Mouse (Mus musculus) mouse embryonic stem cell (cell line): ENCODE measurements around the gene Farsb.

ENCODE experiments used
- in situ Hi-C, 2 experiments: fragments of 300-500 bp; cut with MboI; formaldehyde crosslinking; loops; 1 replicate in 1 of 2; 3 replicates in 1 of 2; pipeline ENCODE4 v1.14.3; 2019 to 2020; ENCODE audit warnings: low sequenced_read_pairs in 2 of 2, low pct_unique_long_range_greater_than_20kb in 1 of 2, mixed read lengths in 1 of 2; ENCODE audit not compliant: unreplicated experiment in 1 of 2

Gene Farsb

DNA sequence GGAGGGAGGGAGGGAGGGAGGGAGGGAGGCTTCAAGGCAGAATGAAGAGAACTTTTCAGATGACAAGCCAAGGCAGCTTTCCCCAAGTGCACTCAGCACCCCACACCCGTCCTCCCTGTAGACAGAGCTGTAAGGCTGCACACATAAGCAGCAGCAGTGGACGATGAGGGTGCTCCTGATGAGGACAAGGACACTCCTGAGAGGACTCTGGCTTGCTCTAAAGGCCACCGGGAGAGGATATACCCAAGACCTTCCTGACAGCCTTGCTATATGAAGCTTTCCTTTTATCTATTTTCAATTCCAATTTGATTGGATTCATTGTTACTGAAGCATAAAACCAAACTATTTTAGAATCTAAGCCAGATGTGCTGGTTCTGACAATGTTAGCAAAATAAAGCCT is 61.9 kb downstream of the Farsb start:
- in situ Hi-C loops = no loop called here

DNA sequence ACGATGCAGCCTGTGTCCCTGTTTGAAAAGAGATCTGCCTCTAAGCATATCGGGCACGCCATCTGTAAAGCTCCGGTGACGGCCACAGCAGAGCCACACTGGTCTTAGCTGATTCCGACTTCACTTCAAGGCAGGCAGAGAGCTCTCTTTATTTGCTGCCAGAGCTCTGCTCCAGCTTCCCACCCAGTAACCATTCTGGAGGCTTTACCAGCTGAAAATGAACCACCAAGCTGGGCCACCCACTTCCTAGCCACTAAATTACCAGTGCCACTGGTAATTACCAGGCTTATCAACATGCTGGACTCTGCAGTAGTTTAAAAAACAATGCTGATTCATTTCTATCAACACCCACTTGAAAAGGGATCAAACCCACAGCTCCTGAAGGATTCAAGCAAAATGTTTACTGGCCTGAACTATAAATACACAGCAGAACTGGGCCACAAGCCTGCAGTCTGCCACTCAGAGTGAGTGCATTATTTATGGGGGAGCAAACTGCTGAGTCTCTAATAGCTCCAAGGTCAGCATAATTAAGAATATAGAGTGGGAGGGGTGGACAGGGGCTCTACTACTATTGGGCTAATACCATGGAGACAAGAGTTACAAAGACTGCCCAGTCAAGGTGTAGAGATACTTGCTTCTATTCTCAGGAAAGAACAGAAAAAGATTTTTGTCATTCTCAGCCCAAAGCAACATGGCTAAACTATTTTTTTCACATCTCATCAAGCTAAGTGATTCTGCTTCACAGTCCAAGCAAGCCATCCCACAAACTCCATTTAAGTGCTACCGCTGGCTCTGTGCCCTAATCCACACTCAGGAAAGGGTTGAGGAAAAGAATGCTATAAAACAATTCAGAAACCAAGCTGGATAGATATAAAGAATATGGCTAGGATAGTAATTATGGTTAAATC is 62.6 kb downstream of the Farsb start:
- in situ Hi-C loops = no loop called here

DNA sequence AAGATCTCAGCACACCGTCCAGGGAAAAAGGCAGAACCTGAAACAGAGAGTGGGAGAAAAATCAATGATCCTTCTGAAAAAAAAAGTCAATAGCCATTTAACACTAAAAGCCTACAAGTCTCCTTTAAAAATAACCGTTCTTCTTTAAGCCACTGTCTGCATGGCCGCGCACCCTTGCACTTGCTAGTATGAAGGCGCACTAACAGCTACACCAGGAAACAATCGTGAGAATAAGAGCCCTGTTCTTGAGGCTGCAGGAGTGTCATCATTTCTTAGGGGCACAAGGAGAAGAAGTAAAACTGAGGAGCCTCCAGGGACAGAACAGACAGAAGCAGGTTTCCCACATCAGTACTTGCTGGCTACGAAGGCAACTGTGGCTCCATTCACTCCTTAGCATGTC is 63.4 kb downstream of the Farsb start:
- in situ Hi-C loops = no loop called here

DNA sequence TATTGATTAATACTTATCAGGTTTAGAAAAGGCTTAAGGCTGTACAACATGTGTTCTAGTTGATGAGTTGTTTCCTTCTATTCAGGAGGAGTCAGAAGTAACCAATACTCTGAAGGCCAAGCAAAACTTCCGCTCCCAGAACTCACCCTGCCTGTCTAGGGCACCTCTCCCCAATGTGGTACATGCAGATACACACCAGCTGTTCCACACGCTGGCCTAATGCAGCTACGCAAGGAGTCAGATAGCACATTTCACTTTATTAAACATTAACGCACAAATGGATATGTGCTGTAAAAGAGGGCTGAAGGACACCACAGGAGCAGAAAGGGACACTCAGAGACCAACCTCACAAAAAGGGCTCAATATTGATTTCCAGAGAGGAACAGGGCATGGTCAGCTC is 63.8 kb downstream of the Farsb start:
- in situ Hi-C loops = loop anchor here in 1 of 2 experiments (25.0 kb wide), 1 partner anchor 438 kb away; no protein-coding TSS in a partner anchor

DNA sequence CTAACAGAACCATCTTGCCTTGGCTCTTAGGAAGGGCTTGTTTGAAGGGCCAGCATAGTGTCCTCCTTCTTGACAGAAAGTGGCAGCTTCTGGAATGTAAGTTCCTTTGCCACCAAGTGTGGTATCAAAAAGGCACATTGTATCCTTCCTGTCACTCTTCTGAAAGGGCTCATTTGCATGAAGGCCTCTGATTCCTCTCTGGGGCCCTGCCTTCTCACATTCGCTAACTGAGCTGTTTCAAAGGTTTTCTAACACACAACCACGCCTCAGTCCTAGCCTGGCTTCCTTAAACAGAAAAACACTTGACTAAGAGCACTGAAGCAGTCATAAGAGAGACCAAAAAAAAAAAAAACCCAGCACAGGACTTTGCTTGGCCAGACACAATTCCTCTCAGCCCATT is 66.1 kb downstream of the Farsb start:
- in situ Hi-C loops = loop anchor here in 1 of 2 experiments (25.0 kb wide), 1 partner anchor 435 kb away; no protein-coding TSS in a partner anchor

DNA sequence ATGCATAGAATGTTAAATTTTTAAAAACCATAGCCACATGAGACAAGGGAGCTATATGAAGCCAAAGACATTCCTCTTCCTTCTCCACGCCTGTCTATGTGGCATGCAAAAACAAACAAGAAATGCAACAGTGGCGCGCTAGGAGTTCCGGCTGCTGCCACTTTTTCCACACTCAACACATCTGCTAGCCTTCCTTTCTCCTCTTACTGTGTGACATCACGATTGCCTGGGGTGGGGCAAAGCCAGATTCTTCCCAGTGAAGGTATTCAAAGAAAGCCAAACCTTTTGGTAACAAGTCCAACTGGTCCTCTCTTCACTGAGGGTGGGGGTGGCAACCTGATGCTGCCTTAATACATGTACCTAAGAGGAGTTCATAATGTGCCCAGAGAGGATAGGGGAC is 66.9 kb downstream of the Farsb start:
- in situ Hi-C loops = loop anchor here in 1 of 2 experiments (25.0 kb wide), 1 partner anchor 434 kb away; no protein-coding TSS in a partner anchor

DNA sequence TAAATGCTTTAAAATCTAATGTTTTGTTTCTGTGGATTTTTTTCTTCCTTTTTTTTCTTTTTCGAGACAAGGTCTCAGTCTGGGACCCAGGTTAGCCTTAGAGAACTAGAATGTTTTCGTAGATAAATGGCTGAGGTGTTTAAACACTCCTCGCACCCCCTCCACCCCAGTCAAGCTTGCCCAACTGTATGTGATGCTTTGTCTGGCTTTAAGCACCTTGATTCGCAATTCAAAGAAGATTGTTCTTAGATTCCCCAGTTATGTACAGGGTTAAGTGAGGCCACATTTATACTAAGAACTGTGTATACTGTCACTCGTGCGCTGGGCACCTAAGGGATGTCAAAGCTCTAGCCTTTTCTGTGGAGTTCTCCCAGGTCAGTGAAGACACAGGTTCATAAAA is 68.4 kb downstream of the Farsb start:
- in situ Hi-C loops = loop anchor here in 1 of 2 experiments (25.0 kb wide), 1 partner anchor 433 kb away; no protein-coding TSS in a partner anchor

DNA sequence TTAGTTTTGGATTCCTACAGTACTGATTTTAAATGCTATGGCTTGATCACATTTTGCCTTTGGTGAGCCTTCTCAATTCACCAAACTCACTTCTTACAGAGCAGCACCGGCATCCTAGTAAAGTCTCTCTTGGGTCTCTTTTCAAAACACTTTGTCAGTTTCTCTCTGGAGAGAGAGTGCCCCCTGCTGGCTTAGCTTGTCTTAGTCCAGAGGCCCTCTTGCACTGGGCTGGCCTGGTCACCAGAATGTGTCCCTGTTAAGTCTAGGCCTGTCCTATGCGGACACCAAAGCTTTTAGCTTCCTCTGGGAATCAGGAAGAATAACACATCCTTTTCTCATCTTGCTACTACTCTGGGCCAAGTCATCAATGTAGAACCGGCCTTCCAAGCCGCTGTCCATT is 69.1 kb downstream of the Farsb start:
- in situ Hi-C loops = loop anchor here in 1 of 2 experiments (25.0 kb wide), 1 partner anchor 432 kb away; no protein-coding TSS in a partner anchor

DNA sequence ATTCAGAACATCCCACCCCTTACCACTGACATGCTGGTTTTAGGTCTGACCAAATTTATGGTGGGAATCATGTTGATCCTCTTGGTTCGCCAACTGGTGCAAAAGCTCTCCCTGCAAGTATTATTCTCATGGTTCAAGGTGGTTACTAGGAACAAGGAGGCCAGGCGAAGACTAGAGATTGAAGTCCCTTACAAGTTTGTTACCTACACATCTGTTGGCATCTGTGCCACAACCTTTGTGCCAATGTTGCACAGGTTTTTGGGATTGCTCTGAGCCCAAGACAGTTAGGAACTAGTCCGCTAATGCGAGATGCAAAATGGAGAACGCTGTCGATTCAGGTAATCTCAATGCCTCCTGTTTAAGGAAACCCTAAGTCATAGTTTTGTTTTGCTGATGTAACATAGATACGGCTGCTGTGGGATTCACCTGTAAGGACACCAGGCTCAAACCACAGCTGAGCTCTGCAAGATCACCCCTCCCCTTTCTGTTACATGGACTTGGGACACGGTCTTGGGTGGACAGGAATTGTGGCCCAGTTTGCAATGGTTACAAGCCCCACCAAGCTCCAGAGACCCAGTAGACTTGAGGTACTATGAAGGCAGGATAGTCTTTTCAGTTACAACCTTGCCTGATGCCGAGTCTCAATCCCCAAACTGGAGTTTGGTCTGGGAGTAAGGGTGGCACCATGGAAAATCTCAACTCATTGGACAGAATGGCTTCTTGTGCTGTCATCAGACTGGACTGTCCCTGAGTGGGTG is 71.4 kb downstream of the Farsb start:
- in situ Hi-C loops = loop anchor here in 1 of 2 experiments (25.0 kb wide), 1 partner anchor 430 kb away; no protein-coding TSS in a partner anchor

DNA sequence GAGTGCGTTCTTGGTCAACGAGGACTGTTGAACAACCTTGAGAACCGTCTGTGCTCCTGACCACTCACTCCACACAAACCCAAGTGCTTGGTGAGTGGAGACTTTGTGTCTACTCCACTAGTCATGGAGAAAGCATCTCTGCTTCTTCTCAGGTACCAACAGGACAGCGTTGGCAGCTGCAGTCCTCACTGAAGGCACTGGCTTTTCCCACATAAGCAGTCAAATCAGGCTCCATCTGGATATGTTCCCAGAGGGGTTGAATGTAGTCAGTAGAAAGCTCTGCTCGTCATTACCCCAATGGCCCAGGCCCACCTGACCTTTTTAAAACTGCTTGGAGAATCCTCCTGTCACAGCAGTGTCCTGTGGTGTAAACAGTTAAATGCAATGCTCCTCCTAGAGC is 74.3 kb downstream of the Farsb start:
- in situ Hi-C loops = loop anchor here in 1 of 2 experiments (25.0 kb wide), 1 partner anchor 427 kb away; no protein-coding TSS in a partner anchor

DNA sequence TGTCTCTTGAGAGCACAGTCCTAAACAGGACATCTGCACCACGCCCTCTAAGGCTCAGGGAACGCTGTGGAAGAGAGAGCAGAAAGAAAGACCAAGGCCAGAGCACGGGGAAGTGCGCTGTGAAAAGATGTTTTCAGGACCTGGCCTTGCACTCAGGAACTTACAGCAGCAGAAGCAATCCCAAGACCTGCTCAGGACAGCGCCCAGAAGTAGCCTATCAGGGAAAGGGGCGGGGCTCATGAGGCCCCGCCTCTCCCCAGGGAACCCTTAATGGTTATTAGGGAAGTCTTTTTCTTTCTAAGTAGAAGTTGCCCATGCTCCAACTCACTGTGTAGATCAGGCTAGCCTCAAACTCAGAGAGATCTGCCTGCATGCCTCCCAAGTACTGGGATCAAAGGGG is 76.0 kb downstream of the Farsb start:
- in situ Hi-C loops = loop anchor here in 1 of 2 experiments (25.0 kb wide), 1 partner anchor 425 kb away; no protein-coding TSS in a partner anchor

DNA sequence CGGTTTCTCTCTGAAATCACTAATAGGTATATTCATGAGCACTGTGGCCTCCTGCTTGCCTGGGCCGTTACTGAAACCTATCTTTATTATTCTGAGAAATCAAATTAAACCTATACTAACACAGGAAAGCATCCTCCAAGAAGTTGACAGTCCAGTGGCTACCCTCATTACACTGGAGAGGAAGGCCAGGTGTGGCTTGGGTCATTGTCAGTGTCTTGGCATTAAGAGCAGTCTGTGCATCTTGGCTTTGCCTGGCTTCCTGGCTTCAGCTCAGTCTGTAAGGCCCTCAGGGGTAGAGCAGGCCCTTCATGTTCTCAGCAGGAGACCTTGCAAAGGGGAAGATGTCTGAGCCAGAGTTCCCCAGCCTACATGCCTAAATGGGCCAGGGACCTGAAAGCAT is 79.3 kb downstream of the Farsb start:
- in situ Hi-C loops = loop anchor here in 1 of 2 experiments (25.0 kb wide), 1 partner anchor 422 kb away; no protein-coding TSS in a partner anchor

DNA sequence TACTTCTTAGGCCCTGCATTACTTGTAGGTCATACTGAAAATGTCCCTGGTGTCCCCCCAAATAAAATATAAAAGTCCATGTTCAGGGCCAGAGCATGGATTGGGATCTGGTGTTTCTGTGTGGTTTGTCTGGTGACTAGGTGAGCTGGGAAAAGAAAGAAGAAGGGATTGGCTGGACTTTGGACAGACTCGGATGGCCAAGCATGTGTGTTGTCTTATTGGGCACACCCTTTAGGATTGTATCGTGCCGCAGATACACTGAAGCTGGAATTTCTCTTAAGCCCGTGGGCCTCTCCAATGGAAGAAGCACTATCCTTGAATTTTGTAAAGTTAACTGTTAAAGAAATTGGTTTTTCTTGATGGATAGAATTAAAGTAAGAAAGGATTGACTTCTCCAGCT is 87.3 kb downstream of the Farsb start:
- in situ Hi-C loops = loop anchor here in 1 of 2 experiments (25.0 kb wide), 1 partner anchor 414 kb away; no protein-coding TSS in a partner anchor

DNA sequence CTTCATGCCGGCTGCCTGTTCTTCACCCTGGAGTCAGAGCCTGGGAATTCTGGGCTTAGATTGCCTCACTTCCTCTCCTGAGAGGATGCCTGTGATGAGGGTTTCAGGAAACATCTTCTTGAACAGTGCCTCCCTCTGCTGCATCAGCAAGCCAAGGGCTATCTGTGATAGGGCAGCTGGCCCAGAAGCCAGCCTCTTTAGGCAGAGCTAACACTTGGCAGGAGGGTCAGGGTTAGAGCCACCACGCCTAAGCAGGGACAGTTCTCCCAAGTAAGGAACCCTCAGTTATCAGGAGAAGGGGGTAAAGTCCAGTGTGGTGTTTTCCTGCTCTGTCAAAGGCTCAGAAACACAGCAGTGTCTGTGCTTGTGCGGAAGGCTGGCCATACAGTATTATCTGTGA is 88.9 kb downstream of the Farsb start:
- in situ Hi-C loops = loop anchor here in 1 of 2 experiments (25.0 kb wide), 1 partner anchor 412 kb away; no protein-coding TSS in a partner anchor

DNA sequence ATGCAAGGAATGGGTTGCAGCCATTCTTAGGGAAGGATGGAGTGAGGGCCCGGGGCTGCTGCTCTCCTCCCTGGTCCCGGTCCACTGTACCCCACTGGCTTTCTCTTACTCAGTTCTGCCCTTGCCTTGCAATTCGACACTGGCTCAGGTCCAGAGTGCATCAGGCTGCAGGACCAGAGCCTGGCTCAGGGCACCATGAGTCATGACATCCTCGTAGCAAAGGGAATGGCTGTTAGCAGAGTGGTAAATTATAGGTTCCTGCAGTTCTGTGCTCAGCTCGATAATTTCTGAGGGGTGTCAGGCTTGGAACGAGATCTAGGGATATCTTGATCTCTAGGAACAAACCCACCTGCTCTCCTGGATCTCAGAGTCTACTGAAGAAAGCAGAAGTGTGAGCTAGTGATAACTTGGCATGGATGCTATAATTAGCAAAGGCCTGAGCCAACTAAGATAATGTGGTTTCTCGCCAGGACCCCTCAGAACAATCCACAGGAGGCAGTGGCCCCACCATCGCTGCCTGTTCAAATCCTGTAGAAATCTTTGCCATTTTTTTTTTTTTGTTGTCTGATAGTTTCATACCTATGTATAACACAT is 92.3 kb downstream of the Farsb start:
- in situ Hi-C loops = no loop called here

DNA sequence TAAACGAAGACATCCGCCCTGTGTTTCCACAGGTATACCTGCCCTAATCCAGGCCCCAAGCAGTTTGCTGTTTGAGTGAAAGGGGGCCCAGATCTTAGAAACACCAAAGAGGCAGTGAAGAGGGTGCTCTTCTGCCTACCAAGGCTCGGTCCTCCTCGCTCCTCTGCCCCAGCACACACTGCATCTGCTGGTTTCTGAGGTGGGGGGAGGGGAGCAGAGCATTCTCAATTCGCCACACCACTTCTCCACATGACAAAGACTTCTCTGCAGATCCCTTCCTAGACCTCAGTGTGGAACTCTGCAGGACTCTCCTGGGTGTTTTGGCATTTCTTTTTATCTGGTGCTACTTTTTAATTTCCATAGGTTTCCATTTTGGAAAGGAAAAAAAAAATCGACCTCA is 93.0 kb downstream of the Farsb start:
- in situ Hi-C loops = no loop called here

DNA sequence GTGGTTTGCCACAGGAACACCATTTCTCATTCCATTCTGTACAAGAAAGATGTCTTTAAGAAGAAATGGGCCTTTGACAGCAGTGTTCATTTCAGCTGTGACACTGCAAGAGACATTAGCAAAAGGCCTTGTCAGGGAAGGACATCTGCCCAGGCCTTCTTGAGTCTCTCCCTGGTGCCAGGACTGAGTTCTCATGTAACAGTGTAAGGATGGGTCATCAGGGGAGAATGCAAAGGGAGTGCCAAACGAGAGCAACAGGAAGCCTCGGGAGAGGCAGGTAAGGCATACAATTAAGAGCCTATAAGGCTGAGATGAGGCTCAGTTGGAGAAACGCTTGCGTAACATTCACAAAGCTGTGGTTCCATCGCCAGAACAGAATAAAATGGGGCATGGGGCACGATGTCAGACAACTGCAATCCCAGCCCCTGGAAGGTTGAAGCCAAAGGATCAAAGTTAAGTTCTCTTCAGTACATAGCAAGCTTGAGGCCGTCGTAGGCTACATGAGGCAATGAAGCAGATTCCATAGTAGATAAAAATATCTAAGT is 93.4 kb downstream of the Farsb start:
- in situ Hi-C loops = no loop called here

DNA sequence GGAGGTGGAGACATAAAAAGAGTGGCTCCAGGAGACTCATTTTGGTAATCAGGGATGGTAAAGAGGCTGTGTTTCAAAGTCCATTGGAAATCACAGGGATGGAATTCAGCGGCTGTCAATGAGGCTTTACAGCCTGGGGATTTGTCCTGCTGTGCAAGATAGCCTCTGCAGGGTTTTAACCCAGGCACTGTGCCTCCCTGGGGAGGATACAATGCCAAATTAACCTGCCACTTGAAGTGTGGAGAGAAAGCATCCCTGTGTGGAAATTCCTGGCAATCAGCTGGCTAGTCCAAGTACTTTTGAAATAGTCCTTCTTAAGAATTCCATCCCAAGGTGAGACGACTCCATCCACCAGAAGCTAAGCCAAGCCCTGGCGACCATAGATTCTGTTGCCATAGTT is 99.8 kb downstream of the Farsb start:
- in situ Hi-C loops = no loop called here
